Mouse (Mus musculus) heart, postnatal 10 days (tissue): ENCODE results near the gene Notum. TPM values are rescaled to one million over a fixed set of nuclear protein-coding genes. Genes with fewer than 3 reads are reported as not detected.

ENCODE experiments used
- DNase-seq, 2 experiments: peaks; one replicate each; pipeline ENCODE4 v3.0.0; 2021
- intact Hi-C: fragments of 180-260 bp; cut with DNase I; formaldehyde crosslinking; loops from one replicate; pipeline ENCODE4 v1.15.1; 2025
- total RNA-seq, 2 experiments: library from RNA; stranded (reverse); gene quantifications; 2 replicates each; pipeline ENCODE4 v1.2.3; 2021

The Notum gene
- total RNA-seq, result under 1 TPM in 1 of 2 experiments, not detected in 1; 0.12 TPM

GRCm38 (mm10) chr11:120661076-120661460 is at the start of gene Notum:
TSS of gene Notum (minus strand) at chr11:120661175.
- intact Hi-C loops, result no loop called here
- no peak for DNase-seq

GRCm38 (mm10) chr11:120710672-120711071 is 49.7 kb upstream of the Notum start:
- intact Hi-C loops, result loop anchor here (2.0 kb wide), 1 partner anchor 196 kb away; no protein-coding TSS in a partner anchor
- DNase-seq, result no peak

GRCm38 (mm10) chr11:120709551-120709950 is 48.6 kb upstream of the Notum start:
- DNase-seq, result no peak
- intact Hi-C loops, result no loop called here

GRCm38 (mm10) chr11:120707969-120708368 is 47.0 kb upstream of the Notum start:
- intact Hi-C loops, result no loop called here
- no peak for DNase-seq

GRCm38 (mm10) chr11:120707225-120707624 is 46.2 kb upstream of the Notum start:
- no peak for DNase-seq
- intact Hi-C loops, result no loop called here

- intact Hi-C loops, result no loop called here
- DNase-seq, result no peak
Measured at GRCm38 (mm10) chr11:120706120-120706519, 45.1 kb upstream of the Notum start.

- no peak for DNase-seq
- intact Hi-C loops, result no loop called here
Measured at GRCm38 (mm10) chr11:120704486-120705325, 43.7 kb upstream of the Notum start.

GRCm38 (mm10) chr11:120703696-120704454 is 42.9 kb upstream of the Notum start:
- DNase-seq, result peak; percentile 33 to 58
- intact Hi-C loops, result no loop called here

- DNase-seq, result peak; percentile 77 to 81
- intact Hi-C loops, result no loop called here
Measured at GRCm38 (mm10) chr11:120697741-120698140, 36.8 kb upstream of the Notum start.

- DNase-seq, result no peak
- intact Hi-C loops, result no loop called here
Measured at GRCm38 (mm10) chr11:120696568-120696967, 35.6 kb upstream of the Notum start.

- intact Hi-C loops, result no loop called here
- DNase-seq, result no peak
Measured at GRCm38 (mm10) chr11:120695641-120696040, 34.7 kb upstream of the Notum start.

GRCm38 (mm10) chr11:120695184-120695583 is 34.2 kb upstream of the Notum start:
- intact Hi-C loops, result no loop called here
- DNase-seq, result no peak

- intact Hi-C loops, result no loop called here
- DNase-seq, result no peak
Measured at GRCm38 (mm10) chr11:120693461-120693860, 32.5 kb upstream of the Notum start.

- peak; percentile 45 to 54 for DNase-seq
- intact Hi-C loops, result no loop called here
Measured at GRCm38 (mm10) chr11:120692471-120693011, 31.6 kb upstream of the Notum start.

- intact Hi-C loops, result no loop called here
- no peak for DNase-seq
Measured at GRCm38 (mm10) chr11:120689365-120689764, 28.4 kb upstream of the Notum start.

GRCm38 (mm10) chr11:120686650-120687272 is 25.8 kb upstream of the Notum start:
- intact Hi-C loops, result no loop called here
- no peak for DNase-seq

GRCm38 (mm10) chr11:120684660-120685059 is 23.7 kb upstream of the Notum start:
- intact Hi-C loops, result no loop called here
- DNase-seq, result no peak

GRCm38 (mm10) chr11:120684086-120684485 is 23.1 kb upstream of the Notum start:
- intact Hi-C loops, result no loop called here
- DNase-seq, result no peak

- intact Hi-C loops, result no loop called here
- DNase-seq, result no peak
Measured at GRCm38 (mm10) chr11:120683536-120683935, 22.6 kb upstream of the Notum start.

- intact Hi-C loops, result no loop called here
- no peak for DNase-seq
Measured at GRCm38 (mm10) chr11:120682683-120683082, 21.7 kb upstream of the Notum start.

GRCm38 (mm10) chr11:120679909-120680308 is 18.9 kb upstream of the Notum start:
- peak in 1 of 2 experiments; percentile 52 for DNase-seq
- intact Hi-C loops, result loop anchor here (2.0 kb wide), 1 partner anchor 21 kb away; no protein-coding TSS in a partner anchor
